Mouse (Mus musculus) erythroblast, embryonic 14.5 days (primary cell): ENCODE measurements around the gene Nr2f2. TPM values are rescaled to one million over a fixed set of nuclear protein-coding genes. Genes with fewer than 3 reads are reported as not detected.

Source experiments
- H3K27me3 ChIP-seq: 2 replicates; pipeline ENCODE4 v1.6.1; 2012; ENCODE audit warnings: inconsistent platforms; ENCODE audit not compliant: control insufficient read depth
- H3K36me3 ChIP-seq: 2 replicates; pipeline ENCODE4 v1.6.1; 2012; ENCODE audit warnings: mild to moderate bottlenecking, inconsistent platforms; ENCODE audit not compliant: control insufficient read depth
- H3K4me1 ChIP-seq: 2 replicates; pipeline ENCODE4 v1.6.1; 2012; ENCODE audit warnings: inconsistent platforms; ENCODE audit not compliant: control insufficient read depth
- H3K4me3 ChIP-seq: replicated peaks from 2 replicates; pipeline ENCODE3; 2012; ENCODE audit warnings: moderate library complexity, mild to moderate bottlenecking, inconsistent platforms
- H3K9me3 ChIP-seq: 2 replicates; pipeline ENCODE4 v1.6.1; 2012; ENCODE audit warnings: low read length, inconsistent platforms, mixed read lengths; ENCODE audit not compliant: control insufficient read depth
- GATA1 ChIP-seq: IDR thresholded peaks from 2 replicates; pipeline ENCODE4 v1.6.1; 2012; ENCODE audit warnings: low read length, inconsistent platforms, mixed read lengths
- TAL1 ChIP-seq: IDR thresholded peaks from 3 replicates; pipeline ENCODE4 v1.6.1; 2012; ENCODE audit warnings: low read length, inconsistent platforms, mixed read lengths
- polyA plus RNA-seq: library from polyadenylated mRNA; stranded (reverse); fragments of >175 nt; gene quantifications from 2 replicates; pipeline ENCODE4 v1.2.3, GENCODE M21; 2012

Nr2f2 gene
- polyA plus RNA-seq, 1 experiment, result not detected

- peaks cover 86% of the 10 kb centered on the region for H3K27me3 ChIP-seq
- H3K9me3 ChIP-seq, result no peaks in the 10 kb centered on the region
- no peak for TF ChIP-seq TAL1
- TF ChIP-seq GATA1, result no peak
Measured at GRCm38 (mm10) chr7:70326176-70327035, 40.1 kb downstream of the Nr2f2 start.

GRCm38 (mm10) chr7:70325381-70325780, 41.2 kb downstream of the Nr2f2 start:
- TF ChIP-seq TAL1 (no peak), GATA1 (no peak)
- Histone ChIP-seq H3K4me1 (no peaks in the 10 kb centered on the region), H3K9me3 (no peaks in the 10 kb centered on the region), H3K36me3 (no peaks in the 10 kb centered on the region), H3K27me3 (peaks cover 76% of the 10 kb centered on the region), H3K4me3 (no peak overlapping the region)

More at GRCm38 (mm10) chr7:70326176-70327035, 40.1 kb downstream of the Nr2f2 start:
- no peak overlapping the region for H3K4me3 ChIP-seq
- H3K36me3 ChIP-seq, result no peaks in the 10 kb centered on the region
- H3K4me1 ChIP-seq, result no peaks in the 10 kb centered on the region

GRCm38 (mm10) chr7:70324541-70324940, 42.0 kb downstream of the Nr2f2 start:
- Histone ChIP-seq H3K36me3 (no peaks in the 10 kb centered on the region), H3K9me3 (no peaks in the 10 kb centered on the region), H3K4me1 (no peaks in the 10 kb centered on the region), H3K4me3 (no peak overlapping the region), H3K27me3 (peaks cover 68% of the 10 kb centered on the region)
- TF ChIP-seq TAL1 (no peak), GATA1 (no peak)

GRCm38 (mm10) chr7:70324041-70324440, 42.5 kb downstream of the Nr2f2 start:
- Histone ChIP-seq H3K4me3 (no peak overlapping the region), H3K27me3 (peaks cover 63% of the 10 kb centered on the region), H3K9me3 (no peaks in the 10 kb centered on the region), H3K4me1 (no peaks in the 10 kb centered on the region), H3K36me3 (no peaks in the 10 kb centered on the region)
- TF ChIP-seq TAL1, result no peak
- TF ChIP-seq GATA1, result no peak

GRCm38 (mm10) chr7:70305716-70306115, 60.8 kb downstream of the Nr2f2 start:
- no peaks in the 10 kb centered on the region for H3K36me3 ChIP-seq
- H3K4me3 ChIP-seq, result no peak overlapping the region
- TF ChIP-seq GATA1, result no peak
- TF ChIP-seq TAL1, result no peak
- no peaks in the 10 kb centered on the region for H3K9me3 ChIP-seq
- H3K4me1 ChIP-seq, result no peaks in the 10 kb centered on the region
- no peaks in the 10 kb centered on the region for H3K27me3 ChIP-seq

- TF ChIP-seq TAL1 (no peak), GATA1 (no peak)
- Histone ChIP-seq H3K9me3 (no peaks in the 10 kb centered on the region), H3K27me3 (no peaks in the 10 kb centered on the region), H3K36me3 (no peaks in the 10 kb centered on the region), H3K4me1 (no peaks in the 10 kb centered on the region), H3K4me3 (no peak overlapping the region)
Measured at GRCm38 (mm10) chr7:70304426-70304825, 62.1 kb downstream of the Nr2f2 start.
